Mouse (Mus musculus) liver, postnatal 0 days (tissue): ENCODE data around the gene Arhgef3. TPM values are rescaled to one million over a fixed set of nuclear protein-coding genes. Genes with fewer than 3 reads are reported as not detected.
"Not testable (repeated sequence)": the region's sequence is repeated elsewhere in the genome, so short reads cannot be mapped to it uniquely, and the experiment has no call there.

ENCODE experiments used
- ATAC-seq: fragments of 200-750 bp; cut with Nextera tagmentation; 2 replicates; pipeline ENCODE4 v1.8.0; 2017; ENCODE audit warnings: mild to moderate bottlenecking, moderate library complexity
- DNase-seq: peaks from one replicate; pipeline ENCODE4 v3.0.0-alpha.2; 2016
- H3K27ac ChIP-seq: fragments of 300-500 bp; sonication (generic); 2 replicates; pipeline ENCODE4 v1.5.1; 2014; ENCODE audit warnings: antibody characterized with exemption, moderate library complexity, mild to moderate bottlenecking, low read depth
- H3K27me3 ChIP-seq: fragments of 300-500 bp; sonication (generic); 2 replicates; pipeline ENCODE4 v1.6.1; 2014; ENCODE audit warnings: low read length, control low read depth, mixed read lengths; ENCODE audit not compliant: insufficient read depth
- H3K36me3 ChIP-seq: fragments of 300-500 bp; sonication (generic); replicated peaks from 2 replicates; pipeline ENCODE4 v1.6.1; 2014; ENCODE audit warnings: mild to moderate bottlenecking, control low read depth, low read length, moderate library complexity, mixed read lengths; ENCODE audit not compliant: insufficient read depth
- H3K4me1 ChIP-seq: fragments of 300-500 bp; sonication (generic); 2 replicates; pipeline ENCODE4 v1.6.1; 2014; ENCODE audit warnings: antibody characterized with exemption, mild to moderate bottlenecking, control low read depth; ENCODE audit not compliant: insufficient read depth
- H3K4me2 ChIP-seq: fragments of 300-500 bp; sonication (generic); 2 replicates; pipeline ENCODE4 v1.6.1; 2014; ENCODE audit warnings: low read depth, mild to moderate bottlenecking, low read length, moderate library complexity, mixed read lengths
- H3K4me3 ChIP-seq: fragments of 300-500 bp; sonication (generic); 2 replicates; pipeline ENCODE4 v1.5.1; 2014; ENCODE audit warnings: low read depth, low read length
- H3K9ac ChIP-seq: fragments of 300-500 bp; sonication (generic); replicated peaks from 2 replicates; pipeline ENCODE4 v1.6.1; 2014; ENCODE audit warnings: mild to moderate bottlenecking, moderate library complexity
- H3K9me3 ChIP-seq: fragments of 300-500 bp; sonication (generic); 2 replicates; pipeline ENCODE4 v1.6.1; 2016; ENCODE audit warnings: mild to moderate bottlenecking, control low read depth, low read length, mixed read lengths
- CTCF ChIP-seq: sonication (generic); IDR thresholded peaks from 2 replicates; pipeline ENCODE4 v1.5.1; 2016; ENCODE audit warnings: antibody characterized with exemption, low read depth
- EP300 ChIP-seq: IDR thresholded peaks from 2 replicates; pipeline ENCODE4 v1.6.1; 2016; ENCODE audit warnings: antibody characterized with exemption, low read depth, mild to moderate bottlenecking
- WGBS: fragments of 180-500 bp; shearing (Covaris S2); extraction: QIAGEN DNeasy Blood & Tissue Kit; methylation state at CpG from one replicate; pipeline ENCODE4 v1.1.7; 2014; ENCODE audit not compliant: insufficient replicate concordance; 5-methylcytosine and 5-hydroxymethylcytosine counted together
- polyA plus RNA-seq: library from polyadenylated mRNA; unstranded; fragments of >200 nt; fragmentation: Nextera tagmentation; extraction: Ambion mirVana; gene quantifications from 2 replicates; pipeline ENCODE4 v1.2.1, GENCODE M21; 2015

The Arhgef3 gene
- polyA plus RNA-seq, 1 experiment from 2014 or later, result 11.4 TPM

GRCm38 (mm10) chr14:27200743-27201576 is 86.3 kb downstream of the Arhgef3 start:
- Histone ChIP-seq H3K27me3 (no peaks in the 10 kb centered on the region), H3K4me1 (peaks cover 5% of the 10 kb centered on the region; the same call in 1 of the 2 replicates), H3K9ac (no peak overlapping the region), H3K36me3 (no peaks in the 10 kb centered on the region), H3K27ac (no peak overlapping the region), H3K9me3 (no peaks in the 10 kb centered on the region), H3K4me3 (no peak overlapping the region), H3K4me2 (no peak overlapping the region)
- TF ChIP-seq CTCF (no peak), EP300 (no peak)
- no peak for DNase-seq
- WGBS, result 70% methylated on average over 12 of the region's 12 CpGs
- no peak for ATAC-seq

- TF ChIP-seq CTCF (no peak), EP300 (no peak)
- no peaks in the 10 kb centered on the region for H3K27me3 ChIP-seq
- WGBS, result 69% methylated on average over 5 of the region's 5 CpGs
Observed at GRCm38 (mm10) chr14:27201824-27202223, 87.1 kb downstream of the Arhgef3 start.

GRCm38 (mm10) chr14:27204704-27205103 is 90.0 kb downstream of the Arhgef3 start:
- peaks cover 5% of the 10 kb centered on the region; the same call in 1 of the 2 replicates for H3K4me1 ChIP-seq
- 51% methylated on average over 2 of the region's 2 CpGs for WGBS
- H3K9ac ChIP-seq, result no peak overlapping the region
- H3K27ac ChIP-seq, result no peak overlapping the region
- no peak for DNase-seq
- H3K9me3 ChIP-seq, result no peaks in the 10 kb centered on the region
- no peaks in the 10 kb centered on the region for H3K36me3 ChIP-seq
- no peak overlapping the region for H3K4me3 ChIP-seq
- H3K27me3 ChIP-seq, result no peaks in the 10 kb centered on the region
- 0 out of 2 replicates have a peak, but pooled peaks have one; percentile 15 for TF ChIP-seq EP300
- no peak for TF ChIP-seq CTCF
- H3K4me2 ChIP-seq, result no peak overlapping the region
- ATAC-seq, result peak; percentile 51; the same call in 1 of the 2 replicates

More at GRCm38 (mm10) chr14:27201824-27202223, 87.1 kb downstream of the Arhgef3 start:
- Histone ChIP-seq H3K36me3 (no peaks in the 10 kb centered on the region), H3K9me3 (no peaks in the 10 kb centered on the region), H3K27ac (no peak overlapping the region), H3K4me2 (no peak overlapping the region), H3K4me1 (peaks cover 5% of the 10 kb centered on the region; the same call in 1 of the 2 replicates), H3K9ac (no peak overlapping the region), H3K4me3 (no peak overlapping the region)
- ATAC-seq, result no peak
- no peak for DNase-seq

GRCm38 (mm10) chr14:27206443-27206842 is 91.7 kb downstream of the Arhgef3 start:
- TF ChIP-seq EP300 (no peak), CTCF (no peak)
- H3K4me1 ChIP-seq, result peaks cover 5% of the 10 kb centered on the region; the same call in 1 of the 2 replicates
- ATAC-seq, result no peak
- H3K27ac ChIP-seq, result no peak overlapping the region
- H3K9ac ChIP-seq, result no peak overlapping the region
- no peak overlapping the region for H3K4me2 ChIP-seq
- H3K27me3 ChIP-seq, result no peaks in the 10 kb centered on the region
- no peak overlapping the region for H3K4me3 ChIP-seq
- H3K36me3 ChIP-seq, result no peaks in the 10 kb centered on the region
- no peaks in the 10 kb centered on the region for H3K9me3 ChIP-seq
- no peak for DNase-seq

- H3K4me3 ChIP-seq, result no peak overlapping the region
- TF ChIP-seq CTCF (no peak), EP300 (no peak)
- DNase-seq (no peak), ATAC-seq (no peak)
- H3K4me1 ChIP-seq, result peaks cover 5% of the 10 kb centered on the region; the same call in 1 of the 2 replicates
- H3K4me2 ChIP-seq, result no peak overlapping the region
- H3K36me3 ChIP-seq, result no peaks in the 10 kb centered on the region
- no peaks in the 10 kb centered on the region for H3K9me3 ChIP-seq
- no peaks in the 10 kb centered on the region for H3K27me3 ChIP-seq
- no peak overlapping the region for H3K27ac ChIP-seq
- H3K9ac ChIP-seq, result no peak overlapping the region
- 83% methylated on average over 4 of the region's 4 CpGs for WGBS
Observed at GRCm38 (mm10) chr14:27209542-27209941, 94.8 kb downstream of the Arhgef3 start.

GRCm38 (mm10) chr14:27210801-27211200 is 96.1 kb downstream of the Arhgef3 start:
- 75% methylated on average over 9 of the region's 9 CpGs for WGBS
- not testable (repeated sequence) for H3K4me1 ChIP-seq, H3K27me3 ChIP-seq, H3K4me2 ChIP-seq, H3K36me3 ChIP-seq, H3K27ac ChIP-seq, H3K4me3 ChIP-seq, ATAC-seq, DNase-seq, H3K9ac ChIP-seq, H3K9me3 ChIP-seq
